Mouse (Mus musculus): ENCODE measurements around the gene Macrod1. TPM values are rescaled to one million over a fixed set of nuclear protein-coding genes. Genes with fewer than 3 reads are reported as not detected.

Gene Macrod1
- polyA plus RNA-seq, 1 experiment = 22.2 TPM

GRCm38 (mm10) chr19:7077666-7078065 lies 21.1 kb downstream of the Macrod1 start:
- no peak overlapping the region for H3K27ac ChIP-seq (ENCODE audit: insufficient read depth, low read length)
- H3K4me3 ChIP-seq (ENCODE audit: insufficient read depth, low read length) = no peak overlapping the region
- H3K4me1 ChIP-seq (ENCODE audit: control insufficient read depth, insufficient read depth, low read length) = peaks cover 3% of the 10 kb centered on the region
- TF ChIP-seq POLR2A (IDR thresholded peaks at IDR 0.05; ENCODE audit: extremely low read depth, insufficient read depth, low read length) (no peak), CTCF (IDR thresholded peaks at IDR 0.05; ENCODE audit: extremely low read depth, insufficient read depth, low read length) (no peak)

- peaks cover 5% of the 10 kb centered on the region for H3K4me1 ChIP-seq (ENCODE audit: control insufficient read depth, insufficient read depth, low read length)
- no peak overlapping the region for H3K4me3 ChIP-seq (ENCODE audit: insufficient read depth, low read length)
- no peak for TF ChIP-seq POLR2A (IDR thresholded peaks at IDR 0.05; ENCODE audit: extremely low read depth, insufficient read depth, low read length)
- no peak for TF ChIP-seq CTCF (IDR thresholded peaks at IDR 0.05; ENCODE audit: extremely low read depth, insufficient read depth, low read length)
- no peak overlapping the region for H3K27ac ChIP-seq (ENCODE audit: insufficient read depth, low read length)
Measured at GRCm38 (mm10) chr19:7078271-7078670, 21.7 kb downstream of the Macrod1 start.

- Histone ChIP-seq H3K27ac (ENCODE audit: insufficient read depth, low read length) (no peak overlapping the region), H3K4me3 (ENCODE audit: insufficient read depth, low read length) (no peak overlapping the region), H3K4me1 (ENCODE audit: control insufficient read depth, insufficient read depth, low read length) (peaks cover 5% of the 10 kb centered on the region)
- TF ChIP-seq CTCF (IDR thresholded peaks at IDR 0.05; ENCODE audit: extremely low read depth, insufficient read depth, low read length) = no peak
- no peak for TF ChIP-seq POLR2A (IDR thresholded peaks at IDR 0.05; ENCODE audit: extremely low read depth, insufficient read depth, low read length)
Measured at GRCm38 (mm10) chr19:7081516-7082266, 25.1 kb downstream of the Macrod1 start.

GRCm38 (mm10) chr19:7083035-7083794 lies 26.6 kb downstream of the Macrod1 start:
- Histone ChIP-seq H3K4me3 (ENCODE audit: insufficient read depth, low read length) (no peak overlapping the region), H3K27ac (ENCODE audit: insufficient read depth, low read length) (no peak overlapping the region), H3K4me1 (ENCODE audit: control insufficient read depth, insufficient read depth, low read length) (peaks cover 5% of the 10 kb centered on the region)
- TF ChIP-seq CTCF (IDR thresholded peaks at IDR 0.05; ENCODE audit: extremely low read depth, insufficient read depth, low read length) (no peak), POLR2A (IDR thresholded peaks at IDR 0.05; ENCODE audit: extremely low read depth, insufficient read depth, low read length) (no peak)

- no peak for TF ChIP-seq CTCF (IDR thresholded peaks at IDR 0.05; ENCODE audit: extremely low read depth, insufficient read depth, low read length)
- TF ChIP-seq POLR2A (IDR thresholded peaks at IDR 0.05; ENCODE audit: extremely low read depth, insufficient read depth, low read length) = no peak
- Histone ChIP-seq H3K4me1 (ENCODE audit: control insufficient read depth, insufficient read depth, low read length) (peaks cover 7% of the 10 kb centered on the region), H3K4me3 (ENCODE audit: insufficient read depth, low read length) (no peak overlapping the region), H3K27ac (ENCODE audit: insufficient read depth, low read length) (no peak overlapping the region)
Measured at GRCm38 (mm10) chr19:7084734-7085133, 28.1 kb downstream of the Macrod1 start.

GRCm38 (mm10) chr19:7088558-7088957 lies 31.9 kb downstream of the Macrod1 start:
- Histone ChIP-seq H3K4me3 (ENCODE audit: insufficient read depth, low read length) (no peak overlapping the region), H3K4me1 (ENCODE audit: control insufficient read depth, insufficient read depth, low read length) (peaks cover 17% of the 10 kb centered on the region), H3K27ac (ENCODE audit: insufficient read depth, low read length) (no peak overlapping the region)
- TF ChIP-seq CTCF (IDR thresholded peaks at IDR 0.05; ENCODE audit: extremely low read depth, insufficient read depth, low read length) (no peak), POLR2A (IDR thresholded peaks at IDR 0.05; ENCODE audit: extremely low read depth, insufficient read depth, low read length) (no peak)

- Histone ChIP-seq H3K4me3 (ENCODE audit: insufficient read depth, low read length) (no peak overlapping the region), H3K27ac (ENCODE audit: insufficient read depth, low read length) (no peak overlapping the region), H3K4me1 (ENCODE audit: control insufficient read depth, insufficient read depth, low read length) (peaks cover 17% of the 10 kb centered on the region)
- TF ChIP-seq POLR2A (IDR thresholded peaks at IDR 0.05; ENCODE audit: extremely low read depth, insufficient read depth, low read length) (no peak), CTCF (IDR thresholded peaks at IDR 0.05; ENCODE audit: extremely low read depth, insufficient read depth, low read length) (no peak)
Measured at GRCm38 (mm10) chr19:7089050-7089449, 32.4 kb downstream of the Macrod1 start.

- H3K4me3 ChIP-seq (ENCODE audit: insufficient read depth, low read length) = no peak overlapping the region
- peaks cover 17% of the 10 kb centered on the region for H3K4me1 ChIP-seq (ENCODE audit: control insufficient read depth, insufficient read depth, low read length)
- no peak overlapping the region for H3K27ac ChIP-seq (ENCODE audit: insufficient read depth, low read length)
- TF ChIP-seq CTCF (IDR thresholded peaks at IDR 0.05; ENCODE audit: extremely low read depth, insufficient read depth, low read length) (no peak), POLR2A (IDR thresholded peaks at IDR 0.05; ENCODE audit: extremely low read depth, insufficient read depth, low read length) (no peak)
Measured at GRCm38 (mm10) chr19:7089842-7090251, 33.2 kb downstream of the Macrod1 start.

- TF ChIP-seq CTCF (IDR thresholded peaks at IDR 0.05; ENCODE audit: extremely low read depth, insufficient read depth, low read length) = no peak
- no peak for TF ChIP-seq POLR2A (IDR thresholded peaks at IDR 0.05; ENCODE audit: extremely low read depth, insufficient read depth, low read length)
- Histone ChIP-seq H3K4me3 (ENCODE audit: insufficient read depth, low read length) (no peak overlapping the region), H3K4me1 (ENCODE audit: control insufficient read depth, insufficient read depth, low read length) (peaks cover 17% of the 10 kb centered on the region), H3K27ac (ENCODE audit: insufficient read depth, low read length) (0 out of 2 replicates have a peak overlapping the region, but pooled peaks have one; percentile 15)
Measured at GRCm38 (mm10) chr19:7090369-7091064, 33.9 kb downstream of the Macrod1 start.
